Mouse (Mus musculus): ENCODE measurements at regions not wholly inside any gene's neighbourhood (a gene's known extent, or its start where the extent isn't known, plus 50 kb on each side); places are given as distances from the start of the nearest gene placed in this dataset.

DNA sequence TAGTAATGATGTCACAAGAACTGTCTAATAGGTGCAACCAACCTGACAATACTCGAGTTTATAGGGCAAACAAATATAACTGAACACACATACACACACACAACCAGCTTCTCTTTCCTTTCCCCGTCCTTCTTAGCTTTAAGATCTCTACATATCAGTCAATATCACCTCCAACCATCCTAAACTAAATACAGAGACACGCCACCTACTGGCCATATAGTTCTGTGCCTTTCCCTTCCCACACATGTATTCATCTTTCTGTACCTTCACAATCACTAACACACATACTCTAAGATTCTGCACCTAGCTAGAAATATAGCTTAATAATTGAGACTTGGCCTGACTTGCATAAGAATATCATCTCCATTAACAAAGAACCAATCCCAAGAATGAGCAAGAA is 688.2 kb downstream of the Ntrk3 start:
- H3K27me3 ChIP-seq (ENCODE audit: control insufficient read depth, insufficient read depth, low read length): no peaks in the 10 kb centered on the region
- 55% methylated on average over 3 of the region's 3 CpGs for WGBS
- no peaks in the 10 kb centered on the region for H3K4me1 ChIP-seq (replicated peaks; ENCODE audit: control insufficient read depth, insufficient read depth)
- H3K27ac ChIP-seq (replicated peaks): no peak overlapping the region
- TF ChIP-seq CTCF (IDR thresholded peaks at IDR 0.05; ENCODE audit: low read depth) (peak; percentile 38), EP300 (optimal IDR thresholded peaks at IDR 0.05) (no peak)
- no peak for ATAC-seq (ENCODE audit: low FRiP score, low TSS enrichment)
- DNase-seq (ENCODE audit: low spot score): no peak
- H3K4me3 ChIP-seq (ENCODE audit: low read depth, low read length): no peak overlapping the region
- H3K4me2 ChIP-seq (replicated peaks; ENCODE audit: low read depth): no peak overlapping the region
- H3K9ac ChIP-seq (ENCODE audit: low read length): no peak overlapping the region
- H3K9me3 ChIP-seq (ENCODE audit: control insufficient read depth, low read length): no peaks in the 10 kb centered on the region
- no peaks in the 10 kb centered on the region for H3K36me3 ChIP-seq (ENCODE audit: control insufficient read depth, insufficient read depth, low read length)

DNA sequence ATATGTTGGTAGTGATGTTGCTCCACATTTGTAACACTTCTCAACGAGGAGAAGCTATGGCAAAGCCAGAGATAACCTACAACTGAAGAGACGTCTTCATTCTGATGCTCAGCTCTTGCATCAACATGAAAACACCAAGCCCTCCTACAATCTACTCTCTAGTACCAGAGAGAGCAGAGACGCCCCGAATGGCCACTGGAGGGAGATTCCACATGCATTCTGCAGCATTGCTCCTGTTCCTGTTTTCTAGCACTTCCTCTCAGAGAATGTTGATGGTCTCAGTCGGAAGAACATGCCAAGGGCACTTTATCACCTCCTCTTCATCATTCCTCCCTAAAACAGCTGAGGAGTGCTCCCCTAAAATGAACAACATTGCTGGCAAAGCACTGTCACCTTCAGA is 692.4 kb downstream of the Ntrk3 start:
- Histone ChIP-seq H3K4me3 (ENCODE audit: low read depth, low read length) (no peak overlapping the region), H3K27me3 (ENCODE audit: control insufficient read depth, insufficient read depth, low read length) (no peaks in the 10 kb centered on the region), H3K9me3 (ENCODE audit: control insufficient read depth, low read length) (no peaks in the 10 kb centered on the region), H3K4me2 (replicated peaks; ENCODE audit: low read depth) (no peak overlapping the region), H3K9ac (ENCODE audit: low read length) (no peak overlapping the region), H3K27ac (replicated peaks) (no peak overlapping the region), H3K4me1 (replicated peaks; ENCODE audit: control insufficient read depth, insufficient read depth) (no peaks in the 10 kb centered on the region), H3K36me3 (ENCODE audit: control insufficient read depth, insufficient read depth, low read length) (no peaks in the 10 kb centered on the region)
- 54% methylated on average over 5 of the region's 5 CpGs for WGBS
- no peak for ATAC-seq (ENCODE audit: low FRiP score, low TSS enrichment)
- no peak for DNase-seq (ENCODE audit: low spot score)
- no peak for TF ChIP-seq EP300 (optimal IDR thresholded peaks at IDR 0.05)
- TF ChIP-seq CTCF (IDR thresholded peaks at IDR 0.05; ENCODE audit: low read depth): peak; percentile 45

DNA sequence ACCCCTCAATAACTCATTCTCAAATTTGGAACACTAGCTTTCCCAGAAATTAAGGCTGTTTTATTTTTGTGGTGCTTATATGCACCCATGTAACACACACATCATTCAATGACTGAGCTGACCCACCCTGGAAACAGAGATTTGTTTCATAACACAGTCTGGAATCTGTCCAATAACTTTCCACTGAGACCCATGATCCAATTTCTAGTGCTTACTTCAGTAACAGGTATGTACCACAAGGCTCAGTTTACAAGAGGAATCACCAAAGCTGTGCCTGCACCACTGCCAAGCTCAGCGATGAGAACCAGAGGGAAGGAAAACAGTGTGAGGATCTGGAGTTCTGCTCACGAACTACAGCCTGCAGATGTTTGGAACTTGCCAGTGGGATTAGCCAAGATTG is 706.8 kb downstream of the Ntrk3 start:
- no peak overlapping the region for H3K9ac ChIP-seq (ENCODE audit: low read length)
- no peaks in the 10 kb centered on the region for H3K36me3 ChIP-seq (ENCODE audit: control insufficient read depth, insufficient read depth, low read length)
- H3K9me3 ChIP-seq (ENCODE audit: control insufficient read depth, low read length): no peaks in the 10 kb centered on the region
- H3K4me2 ChIP-seq (replicated peaks; ENCODE audit: low read depth): no peak overlapping the region
- 55% methylated on average over 2 of the region's 2 CpGs for WGBS
- no peaks in the 10 kb centered on the region for H3K4me1 ChIP-seq (replicated peaks; ENCODE audit: control insufficient read depth, insufficient read depth)
- TF ChIP-seq EP300 (optimal IDR thresholded peaks at IDR 0.05) (no peak), CTCF (IDR thresholded peaks at IDR 0.05; ENCODE audit: low read depth) (no peak)
- ATAC-seq (ENCODE audit: low FRiP score, low TSS enrichment) (no peak), DNase-seq (ENCODE audit: low spot score) (no peak)
- no peak overlapping the region for H3K4me3 ChIP-seq (ENCODE audit: low read depth, low read length)
- H3K27me3 ChIP-seq (ENCODE audit: control insufficient read depth, insufficient read depth, low read length): no peaks in the 10 kb centered on the region
- H3K27ac ChIP-seq (replicated peaks): no peak overlapping the region

DNA sequence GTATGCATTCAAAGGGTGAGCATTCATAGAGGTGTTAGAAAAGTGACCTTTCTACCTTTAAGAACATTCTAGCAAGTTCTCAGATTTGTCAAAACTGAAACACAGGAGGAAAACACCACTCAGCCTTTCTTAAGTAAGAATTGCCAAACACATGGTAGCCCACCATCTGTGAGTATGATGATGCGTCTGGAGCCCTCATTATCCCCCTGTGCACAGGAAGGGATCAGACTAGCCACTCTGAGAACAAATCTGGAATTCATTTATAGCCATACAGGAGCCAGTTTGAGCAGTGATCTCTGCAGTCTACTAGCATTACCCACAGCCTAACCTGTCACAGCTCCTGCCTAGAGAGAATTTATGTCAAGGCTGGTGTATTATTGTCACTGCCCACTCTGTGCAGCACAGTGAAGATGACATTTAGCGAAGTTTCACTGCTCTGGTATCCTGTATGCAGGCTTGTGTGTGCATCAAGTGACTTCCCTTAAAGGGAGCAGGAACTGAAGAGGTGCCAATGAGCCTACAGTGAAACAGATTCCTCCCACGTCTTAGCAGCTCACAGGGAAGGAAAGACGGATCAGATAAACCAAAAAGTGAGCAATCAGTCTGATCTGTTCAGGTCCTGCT is 710.7 kb downstream of the Ntrk3 start:
- Histone ChIP-seq H3K4me2 (replicated peaks; ENCODE audit: low read depth) (no peak overlapping the region), H3K4me3 (ENCODE audit: low read depth, low read length) (no peak overlapping the region), H3K36me3 (ENCODE audit: control insufficient read depth, insufficient read depth, low read length) (no peaks in the 10 kb centered on the region), H3K9me3 (ENCODE audit: control insufficient read depth, low read length) (no peaks in the 10 kb centered on the region), H3K9ac (ENCODE audit: low read length) (no peak overlapping the region), H3K27ac (replicated peaks) (no peak overlapping the region), H3K4me1 (replicated peaks; ENCODE audit: control insufficient read depth, insufficient read depth) (no peaks in the 10 kb centered on the region), H3K27me3 (ENCODE audit: control insufficient read depth, insufficient read depth, low read length) (no peaks in the 10 kb centered on the region)
- 58% methylated on average over 4 of the region's 4 CpGs for WGBS
- ATAC-seq (ENCODE audit: low FRiP score, low TSS enrichment): no peak
- DNase-seq (ENCODE audit: low spot score): no peak
- no peak for TF ChIP-seq EP300 (optimal IDR thresholded peaks at IDR 0.05)
- TF ChIP-seq CTCF (IDR thresholded peaks at IDR 0.05; ENCODE audit: low read depth): no peak

DNA sequence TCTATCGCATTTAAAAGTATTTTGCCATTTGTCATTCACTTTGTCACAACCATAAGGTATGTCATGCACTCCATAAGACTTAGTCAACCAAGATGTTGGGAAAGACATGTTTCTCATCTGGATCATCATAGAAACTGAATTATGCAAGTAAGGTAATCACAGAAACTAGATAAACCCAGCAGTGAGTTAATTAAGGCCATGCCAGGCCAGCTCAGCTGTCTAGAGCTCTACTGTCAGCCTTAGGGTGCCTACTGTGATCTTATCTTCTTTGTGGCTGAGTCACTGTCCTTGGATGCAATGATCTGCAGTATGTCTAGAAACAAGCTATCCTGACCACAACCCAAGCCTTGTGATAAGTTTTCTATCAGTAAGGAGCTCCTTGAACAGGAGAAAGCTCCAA is 714.2 kb downstream of the Ntrk3 start:
- no peak overlapping the region for H3K9ac ChIP-seq (ENCODE audit: low read length)
- no peak for TF ChIP-seq CTCF (IDR thresholded peaks at IDR 0.05; ENCODE audit: low read depth)
- TF ChIP-seq EP300 (optimal IDR thresholded peaks at IDR 0.05): no peak
- H3K4me3 ChIP-seq (ENCODE audit: low read depth, low read length): no peak overlapping the region
- no peak overlapping the region for H3K27ac ChIP-seq (replicated peaks)
- no peaks in the 10 kb centered on the region for H3K4me1 ChIP-seq (replicated peaks; ENCODE audit: control insufficient read depth, insufficient read depth)
- DNase-seq (ENCODE audit: low spot score) (no peak), ATAC-seq (ENCODE audit: low FRiP score, low TSS enrichment) (no peak)
- H3K36me3 ChIP-seq (ENCODE audit: control insufficient read depth, insufficient read depth, low read length): no peaks in the 10 kb centered on the region
- no peaks in the 10 kb centered on the region for H3K27me3 ChIP-seq (ENCODE audit: control insufficient read depth, insufficient read depth, low read length)
- 96% methylated on average over 1 of the region's 1 CpGs for WGBS
- no peaks in the 10 kb centered on the region for H3K9me3 ChIP-seq (ENCODE audit: control insufficient read depth, low read length)
- H3K4me2 ChIP-seq (replicated peaks; ENCODE audit: low read depth): no peak overlapping the region

DNA sequence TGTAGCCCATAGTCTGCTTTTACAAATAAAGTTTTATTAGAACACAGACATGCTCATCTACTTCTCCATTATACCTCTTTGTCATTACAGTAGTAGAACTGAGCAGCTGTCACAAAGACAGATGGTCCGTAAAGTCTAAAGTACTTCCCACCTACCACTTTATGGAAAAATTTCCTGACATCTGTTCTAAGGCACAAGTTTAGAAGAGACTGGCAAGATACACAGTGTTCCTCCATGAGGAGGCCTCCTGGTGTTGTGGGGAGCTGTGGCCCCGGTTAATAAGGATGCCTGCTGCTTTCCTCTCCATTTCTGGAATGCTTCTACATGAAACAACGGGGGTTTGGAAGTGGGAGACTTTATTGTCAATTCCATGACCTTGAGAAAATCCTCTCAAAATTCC is 714.7 kb downstream of the Ntrk3 start:
- ATAC-seq (ENCODE audit: low FRiP score, low TSS enrichment): no peak
- no peaks in the 10 kb centered on the region for H3K9me3 ChIP-seq (ENCODE audit: control insufficient read depth, low read length)
- TF ChIP-seq CTCF (IDR thresholded peaks at IDR 0.05; ENCODE audit: low read depth): no peak
- no peak for TF ChIP-seq EP300 (optimal IDR thresholded peaks at IDR 0.05)
- H3K27ac ChIP-seq (replicated peaks): no peak overlapping the region
- WGBS: 77% methylated on average over 3 of the region's 3 CpGs
- no peak overlapping the region for H3K4me2 ChIP-seq (replicated peaks; ENCODE audit: low read depth)
- no peaks in the 10 kb centered on the region for H3K27me3 ChIP-seq (ENCODE audit: control insufficient read depth, insufficient read depth, low read length)
- no peak for DNase-seq (ENCODE audit: low spot score)
- H3K4me1 ChIP-seq (replicated peaks; ENCODE audit: control insufficient read depth, insufficient read depth): no peaks in the 10 kb centered on the region
- H3K4me3 ChIP-seq (ENCODE audit: low read depth, low read length): no peak overlapping the region
- no peaks in the 10 kb centered on the region for H3K36me3 ChIP-seq (ENCODE audit: control insufficient read depth, insufficient read depth, low read length)
- no peak overlapping the region for H3K9ac ChIP-seq (ENCODE audit: low read length)

Measured in stomach, postnatal 0 days (tissue).